Mouse (Mus musculus): ENCODE measurements around the gene Gm49416. TPM values are rescaled to one million over a fixed set of nuclear protein-coding genes. Genes with fewer than 3 reads are reported as not detected.

Gm49416 gene
- polyA plus RNA-seq, 2 experiments, result not detected

- Histone ChIP-seq H3K4me1 (replicated peaks; ENCODE audit: control insufficient read depth in 2 of 2, insufficient read depth in 2 of 2, low read length in 1 of 2) (no peaks in the 10 kb centered on the region), H3K9me3 (ENCODE audit: control insufficient read depth, low read length) (no peaks in the 10 kb centered on the region), H3K27me3 (ENCODE audit: control insufficient read depth, insufficient read depth, low read length) (no peaks in the 10 kb centered on the region), H3K27ac (no peak overlapping the region), H3K36me3 (replicated peaks; ENCODE audit: control insufficient read depth, insufficient read depth, low read depth) (peaks cover 98% of the 10 kb centered on the region), H3K4me3 (ENCODE audit: insufficient read depth in 1 of 2, low read depth in 2 of 2, low read length in 2 of 2) (no peak overlapping the region), H3K9ac (replicated peaks) (no peak overlapping the region; the same call in 1 of the 2 replicates), H3K4me2 (ENCODE audit: low read depth) (no peak overlapping the region)
- 88% methylated on average over 5 of the region's 5 CpGs for WGBS (ENCODE audit: insufficient replicate concordance)
- TF ChIP-seq CTCF (IDR thresholded peaks at IDR 0.05; ENCODE audit: low read depth) (no peak), EP300 (IDR thresholded peaks at IDR 0.05; ENCODE audit: low read depth) (no peak)
- no peak for DNase-seq (ENCODE audit: low read depth in 3 of 3, low spot score in 3 of 3)
- ATAC-seq (ENCODE audit: insufficient read depth), result no peak
Measured at GRCm38 (mm10) chr19:8911810-8912209, 23.1 kb downstream of the Gm49416 start.

- Histone ChIP-seq H3K4me1 (replicated peaks; ENCODE audit: control insufficient read depth in 2 of 2, insufficient read depth in 2 of 2, low read length in 1 of 2) (no peaks in the 10 kb centered on the region), H3K36me3 (replicated peaks; ENCODE audit: control insufficient read depth, insufficient read depth, low read depth) (peaks cover 74% of the 10 kb centered on the region), H3K27ac (no peak overlapping the region), H3K4me2 (ENCODE audit: low read depth) (no peak overlapping the region), H3K27me3 (ENCODE audit: control insufficient read depth, insufficient read depth, low read length) (no peaks in the 10 kb centered on the region), H3K4me3 (ENCODE audit: insufficient read depth in 1 of 2, low read depth in 2 of 2, low read length in 2 of 2) (no peak overlapping the region), H3K9ac (replicated peaks) (no peak overlapping the region), H3K9me3 (ENCODE audit: control insufficient read depth, low read length) (no peaks in the 10 kb centered on the region)
- no peak for TF ChIP-seq EP300 (IDR thresholded peaks at IDR 0.05; ENCODE audit: low read depth)
- TF ChIP-seq CTCF (IDR thresholded peaks at IDR 0.05; ENCODE audit: low read depth), result no peak
- no peak for ATAC-seq (ENCODE audit: insufficient read depth)
- 86% methylated on average over 3 of the region's 3 CpGs for WGBS (ENCODE audit: insufficient replicate concordance)
- DNase-seq (ENCODE audit: low read depth in 3 of 3, low spot score in 3 of 3), result no peak
Measured at GRCm38 (mm10) chr19:8914212-8914611, 25.5 kb downstream of the Gm49416 start.

DNA sequence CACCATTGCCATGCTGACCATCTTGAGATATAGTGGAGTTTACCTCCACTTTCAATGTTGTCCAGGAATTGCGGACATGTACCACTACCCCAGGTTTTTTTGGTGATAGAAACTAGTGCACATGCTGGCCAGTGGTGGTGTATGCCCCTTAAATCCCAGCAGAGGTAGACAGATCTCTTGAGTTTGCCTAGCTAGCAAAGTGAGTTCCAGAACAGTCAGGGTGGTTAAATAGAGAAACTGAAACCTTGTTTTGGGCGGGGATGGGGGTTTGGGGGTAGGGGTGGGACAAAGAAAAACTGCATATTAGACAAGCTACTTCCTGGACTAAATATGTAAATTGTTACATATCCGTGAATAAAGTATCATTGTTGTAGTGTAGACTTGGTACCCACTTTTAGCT lies 30.3 kb downstream of the Gm49416 start:
- Histone ChIP-seq H3K27ac (no peak overlapping the region), H3K9me3 (ENCODE audit: control insufficient read depth, low read length) (no peaks in the 10 kb centered on the region), H3K4me3 (ENCODE audit: insufficient read depth in 1 of 2, low read depth in 2 of 2, low read length in 2 of 2) (no peak overlapping the region), H3K9ac (replicated peaks) (no peak overlapping the region), H3K36me3 (replicated peaks; ENCODE audit: control insufficient read depth, insufficient read depth, low read depth) (peaks cover 30% of the 10 kb centered on the region), H3K27me3 (ENCODE audit: control insufficient read depth, insufficient read depth, low read length) (no peaks in the 10 kb centered on the region), H3K4me2 (ENCODE audit: low read depth) (no peak overlapping the region), H3K4me1 (replicated peaks; ENCODE audit: control insufficient read depth in 2 of 2, insufficient read depth in 2 of 2, low read length in 1 of 2) (peaks cover 17 to 19% of the 10 kb centered on the region in 2 experiments)
- DNase-seq (ENCODE audit: low read depth in 3 of 3, low spot score in 3 of 3), result no peak
- WGBS (ENCODE audit: insufficient replicate concordance), result 68% methylated on average over 3 of the region's 3 CpGs
- no peak for ATAC-seq (ENCODE audit: insufficient read depth)
- no peak for TF ChIP-seq EP300 (IDR thresholded peaks at IDR 0.05; ENCODE audit: low read depth)
- TF ChIP-seq CTCF (IDR thresholded peaks at IDR 0.05; ENCODE audit: low read depth), result no peak

DNA sequence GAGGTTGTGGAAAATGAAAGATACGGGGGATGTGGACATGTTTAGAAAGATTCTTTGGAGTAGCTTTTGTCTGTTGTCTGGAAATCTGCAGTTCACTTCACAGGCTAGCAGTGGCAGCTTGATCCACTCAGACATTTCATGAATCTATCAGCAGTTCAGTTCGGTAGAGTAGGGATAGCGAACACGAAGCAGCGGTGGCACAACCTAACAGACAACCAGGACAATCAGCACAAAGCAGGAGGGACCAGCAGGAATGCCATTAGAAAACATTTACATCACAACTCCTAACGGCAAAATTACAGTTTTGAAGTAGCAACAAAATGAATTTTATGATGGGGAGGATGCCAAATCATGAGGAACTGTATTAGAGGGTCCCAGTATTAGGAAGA lies 31.0 kb downstream of the Gm49416 start:
- DNase-seq (ENCODE audit: low read depth in 3 of 3, low spot score in 3 of 3) (no peak), ATAC-seq (ENCODE audit: insufficient read depth) (no peak)
- peak overlapping the region; percentile 92 for H3K27ac ChIP-seq
- peak overlapping the region; percentile 85 to 94 for H3K4me3 ChIP-seq (ENCODE audit: insufficient read depth in 1 of 2, low read depth in 2 of 2, low read length in 2 of 2)
- no peaks in the 10 kb centered on the region for H3K27me3 ChIP-seq (ENCODE audit: control insufficient read depth, insufficient read depth, low read length)
- TF ChIP-seq EP300 (IDR thresholded peaks at IDR 0.05; ENCODE audit: low read depth) (no peak), CTCF (IDR thresholded peaks at IDR 0.05; ENCODE audit: low read depth) (no peak)
- peaks cover 23% of the 10 kb centered on the region for H3K36me3 ChIP-seq (replicated peaks; ENCODE audit: control insufficient read depth, insufficient read depth, low read depth)
- 67% methylated on average over 6 of the region's 6 CpGs for WGBS (ENCODE audit: insufficient replicate concordance)
- H3K4me2 ChIP-seq (ENCODE audit: low read depth), result peak overlapping the region; percentile 98
- H3K9ac ChIP-seq (replicated peaks), result peak overlapping the region; percentile 75
- H3K9me3 ChIP-seq (ENCODE audit: control insufficient read depth, low read length), result no peaks in the 10 kb centered on the region
- peaks cover 17 to 19% of the 10 kb centered on the region in 2 experiments for H3K4me1 ChIP-seq (replicated peaks; ENCODE audit: control insufficient read depth in 2 of 2, insufficient read depth in 2 of 2, low read length in 1 of 2)

DNA sequence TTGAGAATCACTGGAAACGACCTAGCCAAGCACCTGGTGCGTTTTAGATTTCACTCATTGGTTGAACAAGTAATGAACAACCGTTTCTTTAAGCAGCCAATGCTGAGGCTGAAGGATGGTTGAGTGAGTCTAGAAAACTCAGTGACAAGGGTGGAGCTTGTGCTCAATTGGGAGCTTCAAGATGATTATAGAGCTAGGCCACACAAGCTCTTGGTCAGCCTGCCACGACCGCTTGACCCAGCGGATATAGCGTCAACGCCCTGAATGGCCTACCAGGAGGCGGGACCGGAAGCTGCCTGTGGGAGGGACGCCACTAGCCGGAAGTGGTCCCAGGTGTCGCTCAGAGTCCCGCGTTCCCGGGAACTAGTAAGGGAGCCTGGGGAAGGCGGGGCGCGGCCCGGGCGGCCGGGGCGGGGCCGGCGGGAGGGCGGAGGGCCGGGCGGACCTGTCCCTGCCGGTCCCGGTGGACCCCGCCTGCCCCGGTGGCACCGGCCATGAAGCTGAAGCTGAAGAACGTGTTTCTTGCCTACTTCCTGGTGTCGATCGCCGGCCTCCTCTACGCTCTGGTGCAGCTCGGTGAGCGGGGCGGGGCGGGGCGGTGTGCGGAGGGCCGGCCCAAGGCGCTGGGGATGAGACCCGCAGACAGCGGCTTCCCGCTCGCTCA lies 31.5 kb downstream of the Gm49416 start, which contains the start of gene B3gat3:
Gene B3gat3 (plus strand): TSS at position 302 of the 664 bp plus-strand sequence.
- Histone ChIP-seq H3K27ac (peak within 1 kb of the TSS; percentile 92), H3K4me3 (ENCODE audit: insufficient read depth in 1 of 2, low read depth in 2 of 2, low read length in 2 of 2) (peak within 1 kb of the TSS; percentile 85 to 94), H3K36me3 (replicated peaks; ENCODE audit: control insufficient read depth, insufficient read depth, low read depth) (peaks cover 18% of the 10 kb centered on the region), H3K27me3 (ENCODE audit: control insufficient read depth, insufficient read depth, low read length) (no peaks in the 10 kb centered on the region), H3K4me2 (ENCODE audit: low read depth) (peak within 1 kb of the TSS; percentile 98), H3K9me3 (ENCODE audit: control insufficient read depth, low read length) (no peaks in the 10 kb centered on the region), H3K9ac (replicated peaks) (peak within 1 kb of the TSS; percentile 75), H3K4me1 (replicated peaks; ENCODE audit: control insufficient read depth in 2 of 2, insufficient read depth in 2 of 2, low read length in 1 of 2) (peaks cover 17 to 19% of the 10 kb centered on the region in 2 experiments)
- DNase-seq (ENCODE audit: low read depth in 3 of 3, low spot score in 3 of 3) (peak; percentile 81 to 82 (median 81)), ATAC-seq (ENCODE audit: insufficient read depth) (peak; percentile 95)
- TF ChIP-seq EP300 (IDR thresholded peaks at IDR 0.05; ENCODE audit: low read depth) (no peak), CTCF (IDR thresholded peaks at IDR 0.05; ENCODE audit: low read depth) (no peak)
- WGBS (ENCODE audit: insufficient replicate concordance), result 1% methylated on average over 49 of the region's 50 CpGs

Data from liver, embryonic 14.5 days (tissue).